Mouse (Mus musculus): ENCODE measurements around the gene Ear10.
"Not testable (repeated sequence)": the region's sequence is repeated elsewhere in the genome, so short reads cannot be mapped to it uniquely, and the experiment has no call there.

- not testable (repeated sequence) for TF ChIP-seq CEBPB (IDR thresholded peaks at IDR 0.05; ENCODE audit: insufficient read depth, poor library complexity, severe bottlenecking); MAX (IDR thresholded peaks at IDR 0.05; ENCODE audit: low read depth); POLR2A (IDR thresholded peaks at IDR 0.05; ENCODE audit: insufficient read length, low read depth); MYOD1 (IDR thresholded peaks at IDR 0.05; ENCODE audit: control insufficient read depth in 1 of 3, insufficient read length in 2 of 3, low read depth in 2 of 3); TCF3 (IDR thresholded peaks at IDR 0.05; ENCODE audit: insufficient read length, low read depth); MYOG (IDR thresholded peaks at IDR 0.05; ENCODE audit: control insufficient read depth in 1 of 3, insufficient read depth in 1 of 3, insufficient read length in 2 of 3, low read depth in 2 of 3); USF1 (IDR thresholded peaks at IDR 0.05; ENCODE audit: low read depth); E2F4 (IDR thresholded peaks at IDR 0.05; ENCODE audit: insufficient read depth); TCF12 (IDR thresholded peaks at IDR 0.05; ENCODE audit: insufficient read depth, poor library complexity, severe bottlenecking); REST (IDR thresholded peaks at IDR 0.05; ENCODE audit: insufficient read depth, insufficient read length); SRF (IDR thresholded peaks at IDR 0.05; ENCODE audit: control insufficient read depth, insufficient read length, low read depth)
Measured at GRCm38 (mm10) chr14:43891288-43891687, 32.1 kb downstream of the Ear10 start.
